Mouse (Mus musculus) CH12.LX (cell line): ENCODE results near the gene Ptprq. TPM values are rescaled to one million over a fixed set of nuclear protein-coding genes. Genes with fewer than 3 reads are reported as not detected.

Source experiments
- DNase-seq: peaks from one replicate; pipeline ENCODE4 v3.0.0-alpha.2; 2013; ENCODE audit errors: extremely low read depth
- H3K27ac ChIP-seq: 2 replicates; pipeline ENCODE4 v1.5.1; 2012; ENCODE audit warnings: low read depth, mild to moderate bottlenecking, control low read depth, moderate library complexity; ENCODE audit not compliant: insufficient read depth
- H3K27me3 ChIP-seq: replicated peaks from 2 replicates; pipeline ENCODE3; 2012; ENCODE audit warnings: inconsistent platforms
- H3K36me3 ChIP-seq, 2 experiments: replicated peaks in 1 of 2; 2 replicates each; pipeline versions ENCODE3 to v1.6.1; 2012; ENCODE audit warnings: inconsistent platforms in 1 of 2, low read length in 1 of 2, mild to moderate bottlenecking in 1 of 2, mixed read lengths in 1 of 2, moderate library complexity in 1 of 2; ENCODE audit not compliant: control insufficient read depth in 1 of 2, insufficient read depth in 1 of 2
- H3K4me1 ChIP-seq, 2 experiments: 2 replicates each; pipeline ENCODE4 v1.6.1; 2012; ENCODE audit warnings: inconsistent platforms in 1 of 2, moderate library complexity in 1 of 2; ENCODE audit not compliant: insufficient read depth in 2 of 2, control insufficient read depth in 1 of 2
- H3K4me2 ChIP-seq: 2 replicates; pipeline ENCODE4 v1.6.1; 2012; ENCODE audit warnings: low read depth, mild to moderate bottlenecking, control low read depth; ENCODE audit not compliant: poor library complexity, insufficient read depth, severe bottlenecking
- H3K4me3 ChIP-seq, 3 experiments: fragments of 150-350 bp in 1 of 3; sonication (generic) in 1 of 3; replicated peaks in 1 of 3; 2 replicates each; pipeline versions ENCODE3 to v1.5.1; 2011 to 2012; ENCODE audit warnings: low read depth in 2 of 3, low read length in 2 of 3, mild to moderate bottlenecking in 2 of 3, moderate library complexity in 2 of 3, control low read depth in 1 of 3, improper control_type of control experiment in 1 of 3, inconsistent platforms in 1 of 3, mixed read lengths in 1 of 3; ENCODE audit not compliant: poor library complexity in 1 of 3
- H3K79me2 ChIP-seq: replicated peaks from 2 replicates; pipeline ENCODE4 v1.6.1; 2012; ENCODE audit warnings: mild to moderate bottlenecking, moderate library complexity; ENCODE audit not compliant: control insufficient read depth, poor library complexity, insufficient read depth, severe bottlenecking; ENCODE audit errors: extremely low read depth
- H3K9ac ChIP-seq: 2 replicates; pipeline ENCODE4 v1.6.1; 2012; ENCODE audit warnings: low read depth, mild to moderate bottlenecking, control low read depth, moderate library complexity; ENCODE audit not compliant: insufficient read depth
- H3K9me3 ChIP-seq: replicated peaks from 2 replicates; pipeline ENCODE3; 2012; ENCODE audit warnings: low read length, inconsistent platforms, mixed read lengths
- BHLHE40 ChIP-seq: IDR thresholded peaks from 2 replicates; pipeline ENCODE4 v1.6.1; 2011; ENCODE audit warnings: mild to moderate bottlenecking, low read depth, low read length, improper control_type of control experiment
- CHD1 ChIP-seq: IDR thresholded peaks from 2 replicates; pipeline ENCODE4 v1.6.1; 2012; ENCODE audit warnings: low read depth, low read length, improper control_type of control experiment, inconsistent platforms
- CTCF ChIP-seq, 2 experiments: IDR thresholded peaks in 1 of 2; conservative IDR thresholded peaks in 1 of 2; 2 replicates each; pipeline ENCODE4 v1.5.1; 2011 to 2012; ENCODE audit warnings: low read depth in 2 of 2, low read length in 2 of 2, improper control_type of control experiment in 1 of 2, inconsistent platforms in 1 of 2, mild to moderate bottlenecking in 1 of 2, moderate library complexity in 1 of 2
- E2F4 ChIP-seq: IDR thresholded peaks from 2 replicates; pipeline ENCODE4 v1.6.1; 2011; ENCODE audit warnings: low read depth, low read length, improper control_type of control experiment; ENCODE audit not compliant: insufficient replicate concordance
- ELF1 ChIP-seq: IDR thresholded peaks from 2 replicates; pipeline ENCODE4 v1.6.1; 2014; ENCODE audit warnings: low read depth, mild to moderate bottlenecking, inconsistent platforms, low read length, improper control_type of control experiment
- ETS1 ChIP-seq: conservative IDR thresholded peaks from 2 replicates; pipeline ENCODE4 v1.6.1; 2012; ENCODE audit warnings: low read depth, mild to moderate bottlenecking, inconsistent platforms, low read length, improper control_type of control experiment, moderate library complexity
- GABPA ChIP-seq: IDR thresholded peaks from 2 replicates; pipeline ENCODE4 v1.6.1; 2012; ENCODE audit warnings: low read depth, low read length, improper control_type of control experiment, inconsistent platforms; ENCODE audit not compliant: insufficient replicate concordance
- HCFC1 ChIP-seq: IDR thresholded peaks from 2 replicates; pipeline ENCODE4 v1.6.1; 2012; ENCODE audit warnings: low read depth, mild to moderate bottlenecking, inconsistent platforms, low read length, improper control_type of control experiment
- JUN ChIP-seq: IDR thresholded peaks from 2 replicates; pipeline ENCODE4 v1.6.1; 2011; ENCODE audit warnings: low read depth, mild to moderate bottlenecking, low read length, improper control_type of control experiment, moderate library complexity; ENCODE audit not compliant: insufficient read depth
- JUND ChIP-seq: conservative IDR thresholded peaks from 2 replicates; pipeline ENCODE4 v1.6.1; 2011; ENCODE audit warnings: low read depth, low read length, improper control_type of control experiment
- MAFK ChIP-seq: IDR thresholded peaks from 2 replicates; pipeline ENCODE4 v1.6.1; 2011; ENCODE audit warnings: low read length, improper control_type of control experiment; ENCODE audit not compliant: insufficient replicate concordance
- MAX ChIP-seq: IDR thresholded peaks from 2 replicates; pipeline ENCODE4 v1.6.1; 2011; ENCODE audit warnings: low read length, improper control_type of control experiment
- MEF2A ChIP-seq: IDR thresholded peaks from 2 replicates; pipeline ENCODE4 v1.6.1; 2014; ENCODE audit warnings: low read depth, mild to moderate bottlenecking, inconsistent platforms, low read length, improper control_type of control experiment, borderline replicate concordance
- MXI1 ChIP-seq: IDR thresholded peaks from 2 replicates; pipeline ENCODE4 v1.6.1; 2011; ENCODE audit warnings: mild to moderate bottlenecking, low read depth, low read length, improper control_type of control experiment
- MYC ChIP-seq: IDR thresholded peaks from 2 replicates; pipeline ENCODE4 v1.6.1; 2011; ENCODE audit warnings: low read depth, mild to moderate bottlenecking, improper control_type of control experiment, low read length
- NELFE ChIP-seq: IDR thresholded peaks from 2 replicates; pipeline ENCODE4 v1.6.1; 2011; ENCODE audit warnings: low read depth, low read length, improper control_type of control experiment
- NRF1 ChIP-seq: IDR thresholded peaks from 2 replicates; pipeline ENCODE4 v1.6.1; 2014; ENCODE audit warnings: low read depth, mild to moderate bottlenecking, inconsistent platforms, low read length, improper control_type of control experiment, moderate library complexity
- PAX5 ChIP-seq: IDR thresholded peaks from 2 replicates; pipeline ENCODE4 v1.6.1; 2012; ENCODE audit warnings: low read length, inconsistent platforms, mixed read lengths
- POLR2A ChIP-seq: IDR thresholded peaks from 2 replicates; pipeline ENCODE4 v1.6.1; 2011; ENCODE audit warnings: low read depth, mild to moderate bottlenecking, improper control_type of control experiment, low read length
- RAD21 ChIP-seq: IDR thresholded peaks from 2 replicates; pipeline ENCODE4 v1.6.1; 2011; ENCODE audit warnings: low read depth, mild to moderate bottlenecking, low read length, improper control_type of control experiment, moderate library complexity
- RCOR1 ChIP-seq: conservative IDR thresholded peaks from 2 replicates; pipeline ENCODE4 v1.6.1; 2012; ENCODE audit warnings: low read depth, mild to moderate bottlenecking, inconsistent platforms, low read length, improper control_type of control experiment
- SMC3 ChIP-seq: IDR thresholded peaks from 2 replicates; pipeline ENCODE4 v1.6.1; 2011; ENCODE audit warnings: low read depth, low read length, improper control_type of control experiment
- TBP ChIP-seq: conservative IDR thresholded peaks from 2 replicates; pipeline ENCODE4 v1.6.1; 2011; ENCODE audit warnings: low read depth, low read length, improper control_type of control experiment
- TCF12 ChIP-seq: IDR thresholded peaks from 2 replicates; pipeline ENCODE4 v1.6.1; 2014; ENCODE audit warnings: low read depth, mild to moderate bottlenecking, inconsistent platforms, low read length, improper control_type of control experiment
- USF1 ChIP-seq: IDR thresholded peaks from 2 replicates; pipeline ENCODE4 v1.6.1; 2014; ENCODE audit warnings: low read depth, mild to moderate bottlenecking, inconsistent platforms, low read length, improper control_type of control experiment
- USF2 ChIP-seq: conservative IDR thresholded peaks from 2 replicates; pipeline ENCODE4 v1.6.1; 2011; ENCODE audit warnings: low read depth, low read length, improper control_type of control experiment
- ZC3H11A ChIP-seq: IDR thresholded peaks from 2 replicates; pipeline ENCODE4 v1.6.1; 2012; ENCODE audit warnings: low read depth, mild to moderate bottlenecking, inconsistent platforms, low read length, improper control_type of control experiment
- ZKSCAN1 ChIP-seq: IDR thresholded peaks from 2 replicates; pipeline ENCODE4 v1.6.1; 2012; ENCODE audit warnings: low read depth, inconsistent platforms, low read length, improper control_type of control experiment, borderline replicate concordance
- ZMIZ1 ChIP-seq: IDR thresholded peaks from 2 replicates; pipeline ENCODE4 v1.6.1; 2012; ENCODE audit warnings: low read depth, mild to moderate bottlenecking, inconsistent platforms, low read length, improper control_type of control experiment
- ZNF384 ChIP-seq: IDR thresholded peaks from 2 replicates; pipeline ENCODE4 v1.6.1; 2012; ENCODE audit warnings: low read depth, low read length, improper control_type of control experiment, inconsistent platforms
- dilution Hi-C: fragments of 300-500 bp; cut with MboI; formaldehyde crosslinking; loops from 2 replicates; pipeline ENCODE4 v1.14.3; 2020; ENCODE audit warnings: low sequenced_read_pairs; ENCODE audit not compliant: extremely low pct_unique_long_range_greater_than_20kb, extremely low pct_ligation_motif_present
- in situ Hi-C: fragments of 300-500 bp; cut with MboI; formaldehyde crosslinking; loops from 3 replicates; pipeline ENCODE4 v1.14.3; 2019; ENCODE audit warnings: low sequenced_read_pairs, low pct_ligation_motif_present, low pct_unique_long_range_greater_than_20kb, mixed read lengths
- polyA plus RNA-seq: library from polyadenylated mRNA; unstranded; fragments of >175 nt; gene quantifications from 2 replicates; pipeline ENCODE4 v1.2.1, GENCODE M21; 2012; ENCODE audit warnings: low read depth; ENCODE audit not compliant: insufficient read length
- total RNA-seq, 2 experiments: library from RNA; depleted of rRNA; stranded (reverse); fragments of 300-350 nt in 1 of 2; fragments of >200 nt in 1 of 2; gene quantifications; 2 replicates each; pipeline ENCODE4 v1.2.3; 2012 to 2014

Gene Ptprq
- total and polyA plus RNA-seq, 3 experiments, result not detected

DNA sequence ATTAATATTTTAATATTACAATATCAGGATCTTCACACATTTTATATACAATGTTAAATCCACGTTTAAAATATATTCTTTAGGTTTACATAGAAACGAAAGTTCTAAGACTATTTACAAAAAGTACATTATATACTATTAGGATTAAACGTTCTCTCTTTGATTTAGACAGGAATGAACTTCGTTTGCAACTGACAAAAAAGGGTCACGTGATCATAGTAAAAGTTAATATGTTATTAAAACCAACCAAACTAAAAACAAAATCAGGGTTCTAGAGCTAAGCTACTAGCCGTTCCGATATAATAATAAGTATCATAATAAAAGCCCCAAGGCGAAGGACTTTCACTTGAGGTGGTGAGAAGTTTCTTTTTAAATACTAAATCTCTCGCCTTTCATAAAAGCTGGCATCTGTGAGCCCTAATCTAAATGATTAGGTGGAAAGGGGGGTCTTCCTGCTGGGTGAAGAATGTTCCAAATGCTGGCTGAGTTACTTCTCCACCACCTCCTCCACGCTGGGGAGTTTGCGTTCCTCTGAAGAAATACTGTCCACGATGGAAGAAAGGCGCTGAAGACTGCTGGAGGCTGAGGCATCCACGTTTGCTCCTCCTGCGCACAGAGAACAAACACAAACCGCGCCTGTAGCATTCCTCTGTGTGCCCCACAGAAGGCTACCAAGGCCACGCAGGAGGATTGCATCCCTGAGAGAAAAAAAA lies 226.8 kb downstream of the Ptprq start:
- in situ Hi-C loops, result no loop called here
- H3K9ac ChIP-seq, result no peak overlapping the region
- peaks cover 43% of the 10 kb centered on the region for H3K9me3 ChIP-seq
- H3K4me3 ChIP-seq, result no peak overlapping the region
- no peak overlapping the region for H3K27ac ChIP-seq
- no peaks in the 10 kb centered on the region for H3K4me1 ChIP-seq
- no peak for TF ChIP-seq POLR2A
- TF ChIP-seq CHD1, result no peak
- TF ChIP-seq MXI1, result no peak
- no peak for TF ChIP-seq ELF1
- TF ChIP-seq TCF12, result no peak
- no peak for TF ChIP-seq ZKSCAN1
- no peak for TF ChIP-seq SMC3
- no peak for TF ChIP-seq ETS1
- no peak for TF ChIP-seq E2F4
- no peak for TF ChIP-seq MYC
- TF ChIP-seq PAX5, result no peak
- no peak for TF ChIP-seq USF2
- TF ChIP-seq NRF1, result no peak
- TF ChIP-seq JUND, result no peak
- TF ChIP-seq JUN, result no peak
- TF ChIP-seq ZMIZ1, result no peak
- no peak for TF ChIP-seq TBP
- TF ChIP-seq ZC3H11A, result no peak
- TF ChIP-seq RAD21, result no peak
- no peak for TF ChIP-seq HCFC1
- TF ChIP-seq, all 38 proteins: peak for 0
- no peak overlapping the region for H3K4me2 ChIP-seq
- dilution Hi-C loops, result no loop called here
- H3K36me3 ChIP-seq, result no peaks in the 10 kb centered on the region
- no peak for DNase-seq
- no peaks in the 10 kb centered on the region for H3K79me2 ChIP-seq
- H3K27me3 ChIP-seq, result no peaks in the 10 kb centered on the region

DNA sequence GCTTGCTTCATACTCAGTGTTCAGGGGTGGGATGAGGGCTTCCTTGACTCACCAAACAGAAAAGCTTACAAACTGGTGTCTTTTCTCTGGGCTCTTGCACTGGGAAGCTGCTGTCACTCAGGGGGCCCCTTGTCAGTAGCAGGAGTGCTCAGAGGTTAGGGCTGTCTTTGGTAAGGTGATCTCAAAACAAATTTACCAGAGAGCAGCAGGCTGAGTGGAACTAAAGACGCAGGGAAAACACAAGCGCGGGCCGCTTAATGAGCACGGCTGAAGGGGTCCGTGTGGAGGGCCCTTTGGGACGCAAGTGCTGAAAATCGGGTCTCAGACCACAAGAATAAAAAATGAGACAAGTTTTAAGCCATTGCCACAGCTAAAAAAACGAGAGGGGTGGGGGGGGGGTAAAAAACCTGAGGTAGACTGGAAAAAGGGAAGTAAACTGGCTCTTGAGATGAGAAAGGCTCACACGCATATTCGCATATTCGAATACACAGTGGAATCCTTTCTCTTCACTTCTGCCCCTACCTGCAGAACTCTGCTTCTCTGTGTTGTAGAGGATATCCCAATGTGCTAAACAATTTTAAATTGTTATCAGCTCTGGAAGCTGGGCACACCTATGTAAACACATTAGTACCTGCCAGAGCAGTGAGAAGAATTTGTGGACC lies 231.1 kb downstream of the Ptprq start:
- Histone ChIP-seq H3K9ac (no peak overlapping the region), H3K27me3 (no peaks in the 10 kb centered on the region), H3K4me3 (no peak overlapping the region), H3K79me2 (no peaks in the 10 kb centered on the region), H3K4me2 (no peak overlapping the region), H3K9me3 (peaks cover 59% of the 10 kb centered on the region), H3K4me1 (no peaks in the 10 kb centered on the region), H3K27ac (no peak overlapping the region), H3K36me3 (no peaks in the 10 kb centered on the region)
- TF ChIP-seq HCFC1 (no peak), MEF2A (no peak), MAFK (no peak), MAX (no peak), ELF1 (no peak), CTCF (conservative IDR thresholded peaks at IDR 0.05 in 1 of 2, IDR thresholded peaks at IDR 0.05 in 1 of 2; ENCODE audit: low read depth in 2 of 2, low read length in 2 of 2) (no peak), SMC3 (no peak), GABPA (no peak), RCOR1 (no peak), BHLHE40 (no peak), POLR2A (no peak), ZNF384 (no peak), RAD21 (no peak), MXI1 (no peak), USF2 (no peak), USF1 (no peak), NELFE (no peak), NRF1 (no peak), ZMIZ1 (no peak)
- in situ Hi-C loops, result no loop called here
- DNase-seq, result no peak
- dilution Hi-C loops, result no loop called here
